Mouse (Mus musculus) kidney, postnatal 4 days (tissue): ENCODE measurements around the gene Senp2.

Experiments
- DNase-seq, 2 experiments: peaks; one replicate each; pipeline ENCODE4 v3.0.0; 2021; ENCODE audit warnings: mixed read lengths in 2 of 2

Senp2 gene

DNA sequence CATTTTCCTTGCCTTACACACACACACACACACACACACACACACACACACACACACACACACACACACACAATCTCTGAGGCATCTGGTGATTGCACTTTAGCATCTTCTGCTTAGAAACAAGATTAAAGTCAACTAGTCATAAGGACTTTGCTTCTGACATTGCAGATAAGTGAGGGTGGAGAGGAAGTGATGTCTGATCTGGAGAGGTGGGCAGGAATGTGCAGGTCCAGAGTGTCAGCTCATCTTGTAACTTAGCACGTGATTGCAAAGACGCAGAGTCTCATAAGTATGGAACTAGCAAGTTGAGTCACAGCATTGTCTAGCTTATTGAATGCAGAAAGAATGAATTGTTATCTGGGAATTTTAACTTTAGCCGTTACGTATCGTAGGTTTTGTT is 18.2 kb downstream of the Senp2 start:
- DNase-seq = no peak

DNA sequence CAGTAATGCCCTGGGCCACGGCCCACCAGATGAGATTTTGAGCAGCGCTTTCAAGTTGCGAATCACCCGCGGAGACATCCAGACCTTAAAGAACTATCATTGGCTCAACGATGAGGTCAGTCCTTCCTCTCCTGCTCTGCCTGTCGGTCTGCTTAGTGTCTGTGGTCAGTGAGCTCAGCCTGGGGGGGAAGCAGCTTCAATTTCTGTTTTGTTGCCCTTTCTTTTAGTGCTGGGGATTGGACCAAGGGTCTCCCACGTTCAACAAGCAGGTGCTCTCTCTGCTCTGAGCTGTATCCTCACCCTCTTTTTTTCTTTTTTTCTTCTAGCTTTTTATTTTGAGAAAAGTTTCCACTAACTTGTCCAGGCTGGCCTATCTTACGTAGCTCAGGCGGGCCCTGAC is 29.3 kb downstream of the Senp2 start:
- DNase-seq = no peak

DNA sequence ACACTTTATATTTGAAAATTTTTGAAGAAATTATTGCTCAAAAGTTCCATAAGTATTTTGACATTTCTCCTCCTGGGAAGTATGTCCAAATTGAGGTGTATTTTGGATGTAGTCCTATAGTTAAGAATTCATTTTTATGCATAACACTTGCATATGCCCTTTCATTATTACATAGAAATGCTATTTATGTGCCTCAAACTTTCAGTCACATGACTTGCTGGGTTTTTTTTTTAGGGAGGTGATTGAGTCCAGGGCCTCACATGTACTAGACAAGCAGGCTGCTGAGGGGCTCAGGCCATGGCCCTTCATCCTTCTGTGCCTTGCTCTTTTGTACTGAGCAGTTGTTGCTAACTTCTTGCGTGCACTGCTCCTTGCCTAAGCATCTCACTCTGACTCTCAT is 30.7 kb downstream of the Senp2 start:
- DNase-seq = no peak

DNA sequence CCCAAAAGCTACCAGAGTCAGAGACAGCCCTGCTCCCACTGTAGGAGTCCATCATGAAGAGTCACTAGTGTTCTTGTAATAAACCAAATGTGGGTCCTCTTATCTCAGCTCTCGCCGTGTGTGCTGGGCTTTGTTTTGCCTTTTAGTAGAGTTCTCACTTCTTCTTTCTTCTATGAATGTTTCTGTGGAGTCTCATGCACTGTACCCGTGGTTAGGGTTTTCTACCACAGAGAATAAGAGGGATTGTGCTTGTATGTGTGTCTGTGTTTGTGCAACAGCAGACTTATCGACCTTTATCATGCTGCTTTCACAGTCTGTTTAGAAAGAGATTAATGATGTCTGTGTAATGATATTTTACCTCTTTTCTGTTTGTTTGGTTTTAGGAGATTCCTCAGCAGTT is 34.5 kb downstream of the Senp2 start:
- no peak for DNase-seq

DNA sequence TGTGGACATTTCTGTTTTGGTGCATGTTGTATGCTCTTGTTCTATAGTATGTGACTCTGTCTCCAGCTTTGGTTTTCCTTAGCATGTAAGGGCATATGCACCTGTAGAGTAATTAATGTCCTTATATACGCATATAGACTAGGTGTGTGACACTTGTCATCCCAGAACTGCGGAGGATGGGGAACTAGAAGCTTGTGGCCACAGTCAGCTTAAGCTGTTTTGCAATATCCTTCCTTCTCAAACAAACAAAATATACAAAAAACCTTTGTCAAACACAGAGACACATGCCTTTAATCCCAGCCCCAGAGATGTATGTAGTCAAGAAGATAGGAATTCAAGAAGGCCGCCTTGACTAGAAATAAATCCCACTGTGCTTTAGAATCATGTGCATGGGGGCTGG is 36.6 kb downstream of the Senp2 start:
- DNase-seq = no peak

DNA sequence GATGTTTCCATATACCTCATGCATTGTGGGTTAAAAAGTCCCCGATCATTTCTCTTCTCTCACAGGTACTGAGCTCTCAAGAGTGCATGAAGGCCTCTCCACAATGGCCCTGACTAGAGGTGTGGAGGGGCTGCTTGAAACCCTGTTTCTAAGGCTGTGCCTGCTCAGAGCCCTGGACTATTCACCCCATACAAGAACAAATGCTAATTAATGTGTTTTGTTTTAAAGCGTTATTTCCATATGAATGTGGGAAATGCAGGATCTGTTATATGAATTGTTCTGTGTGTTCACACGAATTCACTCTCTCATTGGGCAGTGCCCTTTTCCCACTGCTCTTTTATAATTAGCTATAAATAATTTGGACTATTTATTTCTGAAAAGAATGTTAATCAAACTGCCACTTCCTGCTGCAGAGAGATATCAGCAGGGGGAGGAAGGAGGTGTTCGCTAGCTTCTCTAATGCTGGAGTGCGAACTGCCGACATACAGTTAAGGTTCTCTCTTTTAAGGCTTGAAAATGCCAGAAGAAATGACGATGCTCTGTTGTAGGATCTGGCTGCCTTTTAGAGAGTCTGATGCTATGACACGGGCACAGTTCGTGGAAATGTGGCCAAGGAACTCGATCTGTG is 37.6 kb downstream of the Senp2 start:
- DNase-seq = no peak

DNA sequence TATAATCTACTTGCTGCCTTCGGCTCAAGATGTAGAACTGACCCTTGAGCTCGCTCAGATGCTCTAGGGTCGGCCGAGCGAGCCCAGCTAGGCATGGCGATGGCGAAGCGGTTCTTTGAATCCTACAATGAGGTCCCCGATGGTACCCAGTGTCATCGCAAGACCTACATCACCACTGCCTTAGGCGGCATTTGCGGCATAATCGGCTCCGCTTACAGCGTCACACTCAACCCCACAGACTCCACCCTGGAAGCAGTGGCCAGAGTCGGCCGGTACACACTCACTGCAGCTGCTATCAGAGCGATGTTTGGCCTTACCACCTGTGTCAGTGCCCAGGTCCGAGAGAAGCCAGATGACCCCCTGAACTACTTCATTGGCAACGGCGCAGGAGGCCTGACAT is 44.1 kb downstream of the Senp2 start:
- DNase-seq = no peak

DNA sequence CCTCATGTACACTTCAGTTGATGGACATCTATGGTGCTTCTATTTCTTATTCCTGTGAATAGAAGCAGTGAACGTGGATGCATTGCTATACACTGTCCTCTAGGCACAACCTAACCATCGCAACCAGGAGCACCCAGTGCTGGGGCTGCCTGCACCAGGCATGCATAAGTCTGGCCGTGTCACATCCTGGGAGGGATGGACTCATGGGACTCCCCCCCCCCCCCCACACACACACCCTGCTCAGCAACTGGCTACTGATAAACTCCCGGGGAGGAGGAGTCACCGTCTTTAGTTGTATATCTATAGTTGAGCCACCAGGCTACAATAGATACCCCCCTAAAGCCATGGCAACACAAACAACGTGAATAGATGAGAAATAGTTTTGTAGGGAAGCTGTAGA is 48.2 kb downstream of the Senp2 start:
- no peak for DNase-seq

DNA sequence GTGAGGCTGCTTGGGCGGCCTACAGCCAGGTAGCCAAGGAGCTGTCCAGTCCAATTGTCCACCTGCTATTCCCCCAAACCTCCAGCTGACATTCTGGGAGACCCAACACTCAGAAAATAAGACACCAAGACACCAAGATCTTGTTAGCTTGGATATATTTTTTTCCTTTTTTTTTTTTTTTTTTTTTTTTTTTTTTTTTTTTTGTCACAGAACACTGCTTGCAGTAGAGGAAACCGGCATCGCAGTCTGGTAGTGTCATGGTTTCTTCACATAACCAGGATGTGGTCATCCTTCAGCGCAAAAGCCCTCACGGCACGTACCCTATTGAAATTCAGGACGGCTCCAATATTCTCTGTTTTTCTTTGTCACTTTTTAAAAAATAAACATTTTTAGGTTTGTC is 49.6 kb downstream of the Senp2 start:
- no peak for DNase-seq

DNA sequence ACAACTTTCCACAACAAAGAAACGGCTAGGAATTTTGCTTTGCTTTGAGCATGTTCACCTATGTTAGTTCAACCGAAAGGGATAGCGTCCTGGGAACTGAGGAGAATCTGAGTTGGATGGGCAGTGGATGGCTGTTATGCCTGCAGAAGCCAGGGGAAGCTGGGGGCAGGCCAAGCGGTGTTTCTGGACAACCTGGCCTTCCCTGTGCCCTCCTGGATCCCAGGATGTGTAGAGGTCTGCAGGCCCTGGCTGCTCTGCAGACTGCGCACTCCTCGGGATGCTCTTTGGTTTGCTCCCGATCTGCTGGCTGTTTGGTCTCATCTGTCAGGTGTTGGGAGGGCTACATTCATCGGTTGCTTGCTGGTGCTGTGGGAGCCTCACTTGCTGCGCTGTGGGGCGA is 51.1 kb downstream of the Senp2 start:
- DNase-seq = no peak

DNA sequence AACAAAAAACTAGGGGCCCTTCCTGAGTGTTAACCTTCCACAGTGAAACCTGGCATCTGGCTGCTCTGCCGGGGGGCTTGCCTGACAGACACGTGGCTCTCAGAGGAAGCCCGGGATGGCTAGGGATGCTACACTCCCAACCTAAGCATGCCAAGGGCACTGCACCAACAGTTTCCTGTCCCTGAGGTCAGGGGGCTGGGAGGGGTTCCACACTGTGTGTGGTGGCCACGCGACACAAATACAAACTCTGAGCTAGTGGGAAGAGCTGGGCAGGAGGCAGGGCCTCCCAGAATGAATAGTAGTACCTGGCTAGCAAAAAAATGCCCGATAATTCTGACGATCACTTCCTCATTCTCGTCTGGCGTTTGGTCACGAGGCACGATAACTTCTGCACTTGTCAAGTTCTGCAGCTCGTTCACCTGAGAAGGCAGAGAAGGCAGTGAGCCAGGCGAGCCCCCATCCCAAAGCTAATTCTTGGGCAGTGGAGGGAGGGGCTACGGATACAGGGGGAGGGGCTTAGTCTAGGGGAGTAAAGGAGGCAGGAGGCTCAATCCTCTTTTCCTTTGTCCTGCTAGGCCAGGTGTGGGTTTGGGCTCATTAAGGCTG is 52.4 kb downstream of the Senp2 start:
- DNase-seq = no peak

DNA sequence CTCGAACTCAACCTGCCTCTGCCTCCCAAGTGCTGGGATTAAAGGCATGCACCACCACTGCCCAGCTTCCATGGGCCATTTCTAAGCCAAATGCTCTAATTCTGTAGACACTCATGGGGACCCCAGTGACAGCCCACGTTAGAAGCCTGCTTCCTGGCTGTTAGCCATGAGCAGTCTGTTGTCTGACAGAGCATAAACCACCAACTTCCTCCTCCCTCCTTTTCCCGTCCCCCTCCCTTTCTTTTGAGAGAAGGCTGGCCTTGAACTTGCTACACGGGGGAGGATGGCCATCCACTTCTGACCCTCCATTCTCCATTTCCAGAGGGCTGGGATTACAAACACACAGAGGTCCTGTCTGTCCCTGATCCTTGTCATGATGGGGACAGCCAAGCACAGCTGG is 53.0 kb downstream of the Senp2 start:
- DNase-seq = no peak

DNA sequence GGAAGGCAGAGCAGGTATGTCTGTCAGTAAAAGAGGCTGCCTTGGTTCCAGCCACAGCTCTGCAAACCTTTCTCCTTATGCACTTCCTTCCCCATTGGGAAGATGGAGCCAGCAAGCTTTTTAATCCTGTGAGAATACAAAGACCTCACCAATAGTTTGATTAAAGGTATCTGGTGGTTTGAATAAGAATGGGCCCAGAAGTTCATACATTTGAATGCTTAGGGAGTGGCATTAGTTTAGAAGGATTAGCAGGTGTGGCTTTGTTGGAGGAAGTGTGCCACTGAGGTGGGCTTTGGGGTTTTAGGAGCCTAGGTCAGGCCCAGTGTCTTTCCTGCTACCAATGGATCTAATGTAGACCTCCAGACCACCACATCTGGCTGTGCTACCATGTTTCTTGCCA is 56.3 kb downstream of the Senp2 start:
- no peak for DNase-seq

DNA sequence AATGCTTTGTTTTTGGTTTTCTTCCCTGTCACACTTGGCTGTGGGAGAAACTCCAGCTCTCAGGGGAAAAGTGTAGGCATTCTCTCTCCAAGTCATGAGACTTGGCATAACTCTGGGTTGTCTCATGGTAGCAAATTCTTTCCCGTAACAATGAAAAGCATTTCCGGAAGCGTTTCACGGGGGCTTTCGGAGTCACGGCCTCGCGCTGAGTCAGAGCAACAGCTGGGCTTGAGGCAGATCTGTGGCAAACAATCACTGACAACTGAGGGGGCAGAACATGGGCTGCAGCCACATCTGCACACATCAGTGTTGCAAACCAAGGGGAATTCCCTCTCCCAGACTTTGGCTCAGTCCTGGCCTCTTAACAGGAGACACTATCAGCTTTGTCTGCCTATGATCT is 58.1 kb downstream of the Senp2 start:
- DNase-seq = peak in 1 of 2 experiments; percentile 34

DNA sequence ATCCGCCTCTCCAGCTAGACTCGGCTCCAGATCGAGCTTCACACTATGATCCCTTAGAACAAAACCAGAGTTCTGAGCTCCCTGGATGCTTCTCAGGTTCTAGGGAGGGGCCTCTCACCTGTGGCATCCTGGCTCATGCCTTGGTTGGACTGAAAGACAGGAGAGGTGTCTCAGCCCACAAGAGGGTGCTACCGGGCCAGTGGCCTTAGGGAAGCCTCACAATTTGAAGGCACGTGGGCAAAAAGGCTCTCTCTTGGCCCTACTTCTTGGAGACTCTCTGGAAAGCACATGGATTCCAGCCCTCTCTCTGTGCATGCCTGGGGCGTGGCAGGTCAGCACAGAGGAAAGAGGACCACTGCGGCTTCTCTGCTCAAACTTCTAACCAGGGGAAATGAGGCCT is 62.1 kb downstream of the Senp2 start:
- DNase-seq = peak; percentile 27 to 33

DNA sequence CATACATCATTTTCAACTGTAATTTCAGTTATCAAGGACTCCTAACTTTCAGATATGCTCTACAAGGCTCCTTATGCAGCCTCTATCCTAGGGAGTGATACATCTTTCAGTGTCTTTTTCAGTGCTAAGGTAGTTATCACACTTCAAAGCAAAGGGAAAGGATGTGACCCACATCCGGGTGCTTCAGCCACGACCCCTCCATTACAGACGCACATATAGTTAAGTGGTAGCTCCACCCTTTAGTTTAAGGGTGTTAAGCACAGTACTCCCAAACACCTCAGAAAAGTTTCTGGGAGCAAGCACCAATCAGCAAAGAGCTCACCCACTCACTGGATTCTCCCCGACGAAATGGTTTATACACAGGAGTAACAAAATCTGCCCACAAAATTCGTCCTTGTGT is 65.8 kb downstream of the Senp2 start:
- no peak for DNase-seq

DNA sequence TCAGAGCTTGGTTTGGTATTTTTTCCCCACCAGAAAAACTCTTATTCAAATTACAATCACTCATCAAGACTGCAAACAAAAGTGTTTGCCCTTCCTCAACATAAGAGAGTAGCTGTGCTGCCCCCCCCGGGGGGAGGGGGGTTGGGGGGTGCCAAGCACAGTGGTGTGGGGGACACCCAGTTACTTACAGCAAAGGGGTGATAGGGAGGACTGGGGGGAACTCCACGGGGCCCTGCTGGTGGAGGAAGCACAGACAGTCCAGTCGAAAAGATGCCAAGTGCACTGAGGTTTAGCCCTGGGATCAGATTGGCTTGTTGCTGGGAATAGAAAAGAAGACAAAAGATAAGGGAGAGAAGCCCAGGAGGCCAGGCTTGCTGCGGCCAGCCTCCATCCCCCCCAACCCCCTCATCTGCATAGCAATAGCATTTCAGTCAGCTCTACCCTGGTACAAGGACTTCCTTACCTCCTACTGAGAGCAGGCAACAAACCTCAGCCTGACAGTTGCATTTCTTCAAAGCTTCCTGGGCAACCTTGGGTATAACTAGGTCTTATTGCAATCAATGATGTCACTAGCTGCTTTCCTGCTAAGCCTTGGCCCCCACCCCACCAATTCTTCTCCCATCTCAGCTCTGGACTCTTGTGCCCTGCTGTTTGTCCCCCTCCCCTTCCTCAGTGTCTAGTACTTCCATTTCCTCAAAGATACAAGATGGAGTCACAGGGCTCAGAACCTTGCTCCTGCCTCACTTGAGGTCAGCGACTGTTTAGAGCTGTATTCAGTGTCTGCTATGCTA is 66.7 kb downstream of the Senp2 start:
- no peak for DNase-seq

DNA sequence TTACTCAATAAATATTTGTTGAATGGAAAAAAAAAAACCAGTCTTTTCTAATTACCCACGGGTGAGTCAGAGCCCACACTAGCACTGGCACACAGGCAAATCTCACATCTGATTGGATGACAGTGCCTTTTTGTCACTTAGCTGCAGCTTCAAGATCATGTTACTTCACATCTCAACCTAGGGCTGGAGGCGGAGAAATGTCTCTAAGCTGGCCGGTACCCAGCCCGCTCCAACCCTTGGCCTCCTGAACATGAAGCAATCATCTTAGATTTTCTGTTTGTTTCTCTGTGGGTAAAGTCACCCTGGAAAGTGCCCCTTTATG is 67.3 kb downstream of the Senp2 start:
- DNase-seq = no peak

DNA sequence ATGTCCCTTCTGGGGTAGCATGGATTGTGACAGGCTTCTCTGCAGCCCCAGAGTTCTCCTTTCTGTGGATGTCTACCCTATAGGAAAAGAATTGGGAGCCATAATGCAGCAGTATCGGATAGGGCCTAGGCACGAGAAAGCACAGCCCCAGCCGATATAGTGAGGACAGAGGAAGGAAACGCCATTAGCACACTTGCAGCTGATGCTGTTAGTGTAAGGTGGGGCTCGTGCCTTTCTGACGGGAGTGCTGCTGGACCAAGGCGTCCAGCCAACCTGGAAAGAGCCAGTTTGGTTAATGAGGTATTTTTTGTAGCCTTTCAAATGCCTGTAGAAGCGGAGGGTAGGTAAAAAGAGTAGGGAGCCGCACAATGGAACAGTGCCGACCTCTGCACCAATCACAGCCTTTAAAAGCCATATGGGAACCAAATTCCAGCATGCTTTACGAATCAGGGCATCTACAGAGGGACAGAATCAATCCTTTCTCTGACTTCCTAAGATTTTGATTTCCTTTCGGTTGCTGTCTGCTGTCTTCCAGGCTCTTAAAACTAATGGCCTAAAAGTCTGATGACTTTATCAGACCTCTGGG is 70.9 kb downstream of the Senp2 start:
- no peak for DNase-seq

DNA sequence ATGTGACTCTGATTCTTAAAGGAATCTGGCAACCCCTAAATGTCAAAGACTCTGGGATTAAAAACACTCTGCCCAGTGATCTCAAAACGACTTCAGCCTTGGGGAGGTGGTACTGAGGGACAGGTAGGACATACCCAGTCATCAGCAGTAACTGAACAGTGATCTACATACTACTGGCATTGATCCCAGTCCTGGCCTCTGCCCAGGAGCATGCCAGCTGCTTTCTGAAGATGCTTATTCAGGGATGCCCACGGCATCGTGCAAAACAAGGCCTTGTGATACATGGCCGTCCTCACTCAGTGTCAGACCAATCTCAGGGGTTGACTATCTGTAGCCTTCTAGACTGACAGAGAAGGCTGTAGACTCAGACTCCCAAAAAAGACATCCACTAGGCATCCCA is 76.1 kb downstream of the Senp2 start:
- DNase-seq = no peak

DNA sequence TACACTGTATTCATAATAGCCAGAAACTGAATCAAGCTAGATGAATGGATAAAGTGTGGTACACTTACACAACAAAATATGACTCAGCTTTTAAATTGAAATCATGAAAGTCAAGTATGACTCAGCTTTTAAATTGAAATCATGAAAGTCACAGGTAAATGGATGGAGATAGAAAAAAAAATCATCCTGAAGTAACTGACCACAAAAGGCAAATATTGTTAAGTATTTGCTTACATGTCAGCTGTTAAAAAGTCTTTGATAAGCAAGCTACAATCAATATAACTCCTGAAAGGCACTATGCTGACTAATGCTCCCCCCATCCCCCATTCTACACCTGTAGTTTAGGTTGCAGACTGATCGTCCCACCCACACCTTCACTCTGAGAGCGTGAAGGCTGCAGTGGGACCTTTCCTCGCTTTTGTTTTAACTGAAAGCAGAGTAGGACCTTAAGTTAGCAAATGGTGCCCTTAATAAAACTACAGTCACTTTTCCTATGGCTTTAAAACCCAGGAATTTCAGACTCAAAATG is 82.0 kb downstream of the Senp2 start:
- DNase-seq = no peak

DNA sequence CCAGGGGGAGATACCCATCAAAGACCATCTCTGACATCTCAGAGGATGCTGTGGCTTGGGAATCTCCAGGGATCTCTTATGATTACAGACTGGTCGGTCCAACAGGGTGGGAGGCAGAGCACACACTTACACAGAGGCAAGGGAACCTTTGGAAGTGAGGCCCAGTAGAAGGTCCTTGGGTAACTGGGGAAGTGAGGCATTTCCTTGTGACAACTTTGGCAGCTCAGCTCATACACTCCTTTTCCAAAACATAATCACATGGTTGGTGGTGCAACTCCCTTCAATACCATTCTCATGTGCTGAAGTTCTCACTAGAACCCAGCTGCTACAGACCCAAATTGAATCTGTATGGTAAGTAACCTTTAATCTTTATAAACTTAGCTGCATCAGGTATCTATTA is 86.5 kb downstream of the Senp2 start:
- no peak for DNase-seq

DNA sequence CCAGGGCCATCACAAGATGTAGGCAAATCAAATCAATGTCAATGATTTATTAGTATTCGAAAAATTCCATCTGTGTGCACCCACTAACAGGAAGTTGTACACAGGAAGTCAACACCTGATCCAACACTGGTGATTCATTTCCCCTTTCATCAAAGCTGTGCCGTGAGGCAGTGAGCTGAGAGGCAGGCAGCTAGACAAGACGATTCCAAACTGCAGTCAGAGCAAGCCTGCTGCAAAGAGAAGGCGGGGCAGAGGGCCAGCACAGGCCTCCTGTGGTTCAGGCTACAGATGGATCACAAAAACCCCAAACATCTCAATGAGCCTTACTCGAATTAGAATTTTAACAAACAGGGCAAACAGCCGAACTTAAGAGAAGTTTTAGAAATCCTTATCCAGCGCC is 88.4 kb downstream of the Senp2 start:
- peak in 1 of 2 experiments; percentile 27 for DNase-seq
